Mouse (Mus musculus): ENCODE results near the gene Arfgef3. TPM values are rescaled to one million over a fixed set of nuclear protein-coding genes. Genes with fewer than 3 reads are reported as not detected.

The Arfgef3 gene
- 0.07 and 0.08 TPM in 2 replicates for polyA plus RNA-seq (2014; fragmentation: Nextera tagmentation; extraction: Ambion mirVana)

GRCm38 (mm10) chr10:18743286-18744142, at the start of gene Arfgef3:
Gene Arfgef3 (minus strand): TSS chr10:18743949.
- Histone ChIP-seq H3K4me3 (ENCODE audit: low read depth, low read length) (peak within 1 kb of the TSS; percentile 49), H3K9ac (ENCODE audit: low read depth, low read length) (no peak within 1 kb of the TSS), H3K4me1 (replicated peaks; ENCODE audit: control insufficient read depth, insufficient read depth, low read length) (no peaks in the 10 kb centered on the region), H3K27me3 (replicated peaks; ENCODE audit: control insufficient read depth, insufficient read depth, low read length) (peaks cover 12% of the 10 kb centered on the region), H3K27ac (ENCODE audit: low read depth, low read length) (no peak within 1 kb of the TSS), H3K36me3 (ENCODE audit: control insufficient read depth, insufficient read depth, low read length) (no peaks in the 10 kb centered on the region), H3K4me2 (peak within 1 kb of the TSS; percentile 81), H3K9me3 (ENCODE audit: control insufficient read depth, low read length) (no peaks in the 10 kb centered on the region)
- 4% methylated on average over 50 of the region's 50 CpGs for WGBS
- ATAC-seq (replicated peaks; ENCODE audit: low FRiP score) (peak; percentile 29; the same call in 1 of the 2 replicates), DNase-seq (ENCODE audit: low spot score) (peak; percentile 53)

GRCm38 (mm10) chr10:18790063-18790462, 46.3 kb upstream of the Arfgef3 start:
- ATAC-seq (replicated peaks; ENCODE audit: low FRiP score) (no peak), DNase-seq (ENCODE audit: low spot score) (no peak)
- H3K9me3 ChIP-seq (ENCODE audit: control insufficient read depth, low read length), result no peaks in the 10 kb centered on the region
- H3K9ac ChIP-seq (ENCODE audit: low read depth, low read length), result no peak overlapping the region
- no peak overlapping the region for H3K27ac ChIP-seq (ENCODE audit: low read depth, low read length)
- H3K4me2 ChIP-seq, result no peak overlapping the region
- no peaks in the 10 kb centered on the region for H3K4me1 ChIP-seq (replicated peaks; ENCODE audit: control insufficient read depth, insufficient read depth, low read length)
- no peak overlapping the region for H3K4me3 ChIP-seq (ENCODE audit: low read depth, low read length)
- WGBS, result 85% methylated on average over 4 of the region's 4 CpGs
- no peaks in the 10 kb centered on the region for H3K27me3 ChIP-seq (replicated peaks; ENCODE audit: control insufficient read depth, insufficient read depth, low read length)
- H3K36me3 ChIP-seq (ENCODE audit: control insufficient read depth, insufficient read depth, low read length), result no peaks in the 10 kb centered on the region

- H3K9ac ChIP-seq (ENCODE audit: low read depth, low read length), result no peak overlapping the region
- no peak overlapping the region for H3K4me3 ChIP-seq (ENCODE audit: low read depth, low read length)
- no peaks in the 10 kb centered on the region for H3K36me3 ChIP-seq (ENCODE audit: control insufficient read depth, insufficient read depth, low read length)
- DNase-seq (ENCODE audit: low spot score) (no peak), ATAC-seq (replicated peaks; ENCODE audit: low FRiP score) (no peak)
- no peaks in the 10 kb centered on the region for H3K4me1 ChIP-seq (replicated peaks; ENCODE audit: control insufficient read depth, insufficient read depth, low read length)
- H3K27me3 ChIP-seq (replicated peaks; ENCODE audit: control insufficient read depth, insufficient read depth, low read length), result no peaks in the 10 kb centered on the region
- H3K4me2 ChIP-seq, result no peak overlapping the region
- no peak overlapping the region for H3K27ac ChIP-seq (ENCODE audit: low read depth, low read length)
- 61% methylated on average over 1 of the region's 1 CpGs for WGBS
- no peaks in the 10 kb centered on the region for H3K9me3 ChIP-seq (ENCODE audit: control insufficient read depth, low read length)
Measured at GRCm38 (mm10) chr10:18788601-18789000, 44.9 kb upstream of the Arfgef3 start.

- Histone ChIP-seq H3K4me1 (replicated peaks; ENCODE audit: control insufficient read depth, insufficient read depth, low read length) (no peaks in the 10 kb centered on the region), H3K27ac (ENCODE audit: low read depth, low read length) (no peak within 1 kb of the TSS), H3K9me3 (ENCODE audit: control insufficient read depth, low read length) (no peaks in the 10 kb centered on the region), H3K4me3 (ENCODE audit: low read depth, low read length) (no peak within 1 kb of the TSS), H3K36me3 (ENCODE audit: control insufficient read depth, insufficient read depth, low read length) (no peaks in the 10 kb centered on the region), H3K27me3 (replicated peaks; ENCODE audit: control insufficient read depth, insufficient read depth, low read length) (no peaks in the 10 kb centered on the region), H3K9ac (ENCODE audit: low read depth, low read length) (no peak within 1 kb of the TSS), H3K4me2 (no peak within 1 kb of the TSS)
- WGBS, result 63% methylated on average over 1 of the region's 1 CpGs
- no peak for DNase-seq (ENCODE audit: low spot score)
- no peak for ATAC-seq (replicated peaks; ENCODE audit: low FRiP score)
Measured at GRCm38 (mm10) chr10:18786693-18787092, 42.9 kb upstream of the Arfgef3 start, which contains the start of gene Gm4922. Gene Gm4922 (minus strand): TSS chr10:18786793.

- 74% methylated on average over 3 of the region's 3 CpGs for WGBS
- H3K27ac ChIP-seq (ENCODE audit: low read depth, low read length), result no peak overlapping the region
- DNase-seq (ENCODE audit: low spot score) (no peak), ATAC-seq (replicated peaks; ENCODE audit: low FRiP score) (no peak)
- no peaks in the 10 kb centered on the region for H3K27me3 ChIP-seq (replicated peaks; ENCODE audit: control insufficient read depth, insufficient read depth, low read length)
- no peaks in the 10 kb centered on the region for H3K4me1 ChIP-seq (replicated peaks; ENCODE audit: control insufficient read depth, insufficient read depth, low read length)
- H3K36me3 ChIP-seq (ENCODE audit: control insufficient read depth, insufficient read depth, low read length), result no peaks in the 10 kb centered on the region
- no peak overlapping the region for H3K4me2 ChIP-seq
- H3K4me3 ChIP-seq (ENCODE audit: low read depth, low read length), result no peak overlapping the region
- no peaks in the 10 kb centered on the region for H3K9me3 ChIP-seq (ENCODE audit: control insufficient read depth, low read length)
- H3K9ac ChIP-seq (ENCODE audit: low read depth, low read length), result no peak overlapping the region
Measured at GRCm38 (mm10) chr10:18777546-18777945, 33.8 kb upstream of the Arfgef3 start.

- Histone ChIP-seq H3K9ac (ENCODE audit: low read depth, low read length) (no peak overlapping the region), H3K36me3 (ENCODE audit: control insufficient read depth, insufficient read depth, low read length) (no peaks in the 10 kb centered on the region), H3K9me3 (ENCODE audit: control insufficient read depth, low read length) (no peaks in the 10 kb centered on the region), H3K4me1 (replicated peaks; ENCODE audit: control insufficient read depth, insufficient read depth, low read length) (no peaks in the 10 kb centered on the region), H3K4me3 (ENCODE audit: low read depth, low read length) (no peak overlapping the region), H3K4me2 (no peak overlapping the region), H3K27me3 (replicated peaks; ENCODE audit: control insufficient read depth, insufficient read depth, low read length) (no peaks in the 10 kb centered on the region), H3K27ac (ENCODE audit: low read depth, low read length) (no peak overlapping the region)
- WGBS, result 66% methylated on average over 4 of the region's 4 CpGs
- DNase-seq (ENCODE audit: low spot score) (no peak), ATAC-seq (replicated peaks; ENCODE audit: low FRiP score) (no peak)
Measured at GRCm38 (mm10) chr10:18772537-18773179, 28.9 kb upstream of the Arfgef3 start.

- no peak overlapping the region for H3K9ac ChIP-seq (ENCODE audit: low read depth, low read length)
- no peak overlapping the region for H3K27ac ChIP-seq (ENCODE audit: low read depth, low read length)
- DNase-seq (ENCODE audit: low spot score) (no peak), ATAC-seq (replicated peaks; ENCODE audit: low FRiP score) (no peak)
- no peak overlapping the region for H3K4me3 ChIP-seq (ENCODE audit: low read depth, low read length)
- H3K9me3 ChIP-seq (ENCODE audit: control insufficient read depth, low read length), result no peaks in the 10 kb centered on the region
- no peaks in the 10 kb centered on the region for H3K27me3 ChIP-seq (replicated peaks; ENCODE audit: control insufficient read depth, insufficient read depth, low read length)
- 53% methylated on average over 5 of the region's 5 CpGs for WGBS
- no peaks in the 10 kb centered on the region for H3K36me3 ChIP-seq (ENCODE audit: control insufficient read depth, insufficient read depth, low read length)
- H3K4me1 ChIP-seq (replicated peaks; ENCODE audit: control insufficient read depth, insufficient read depth, low read length), result no peaks in the 10 kb centered on the region
- no peak overlapping the region for H3K4me2 ChIP-seq
Measured at GRCm38 (mm10) chr10:18769909-18770308, 26.2 kb upstream of the Arfgef3 start.

- Histone ChIP-seq H3K4me3 (ENCODE audit: low read depth, low read length) (no peak overlapping the region), H3K36me3 (ENCODE audit: control insufficient read depth, insufficient read depth, low read length) (no peaks in the 10 kb centered on the region), H3K4me2 (no peak overlapping the region), H3K9me3 (ENCODE audit: control insufficient read depth, low read length) (no peaks in the 10 kb centered on the region), H3K27ac (ENCODE audit: low read depth, low read length) (no peak overlapping the region), H3K4me1 (replicated peaks; ENCODE audit: control insufficient read depth, insufficient read depth, low read length) (no peaks in the 10 kb centered on the region), H3K9ac (ENCODE audit: low read depth, low read length) (no peak overlapping the region), H3K27me3 (replicated peaks; ENCODE audit: control insufficient read depth, insufficient read depth, low read length) (no peaks in the 10 kb centered on the region)
- WGBS, result 35% methylated on average over 2 of the region's 2 CpGs
- DNase-seq (ENCODE audit: low spot score) (no peak), ATAC-seq (replicated peaks; ENCODE audit: low FRiP score) (no peak)
Measured at GRCm38 (mm10) chr10:18760241-18760640, 16.5 kb upstream of the Arfgef3 start.

All from liver, embryonic 11.5 days (tissue).